Mouse (Mus musculus): ENCODE data around the gene Zfand6. TPM values are rescaled to one million over a fixed set of nuclear protein-coding genes. Genes with fewer than 3 reads are reported as not detected.

The Zfand6 gene
- polyA plus RNA-seq, 1 experiment from 2014 or later: 192 TPM

DNA sequence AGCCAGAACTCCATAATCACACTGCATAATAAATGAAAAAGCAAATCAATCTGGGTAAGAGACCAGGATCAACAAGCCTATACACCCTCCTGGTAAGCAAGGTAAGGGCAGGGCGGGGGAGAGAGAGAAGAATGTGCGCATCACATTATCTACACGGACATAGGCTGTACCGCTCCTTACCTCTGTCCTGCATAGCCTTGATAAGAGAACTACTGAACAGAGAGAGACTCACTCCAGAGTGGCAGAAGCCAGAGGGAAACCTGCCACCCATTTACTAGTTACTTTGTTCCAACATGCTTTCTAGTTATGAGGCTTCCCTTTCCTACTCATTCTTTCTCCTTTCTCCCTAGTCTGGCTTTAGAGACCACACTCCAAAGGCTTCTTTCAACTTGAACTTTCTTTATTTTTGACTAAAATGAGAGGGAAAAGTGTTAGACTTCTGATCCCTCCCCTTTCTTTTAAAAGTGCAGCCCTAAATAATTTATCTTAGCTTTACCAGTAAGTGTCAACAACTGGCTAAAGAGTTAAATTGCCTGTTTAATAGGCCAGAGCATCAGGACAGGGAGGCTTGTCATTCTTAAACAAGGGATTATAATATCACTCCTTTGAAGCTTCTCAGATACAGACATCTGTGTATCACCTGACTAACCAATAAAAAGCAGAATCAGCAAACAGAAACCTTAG lies 38.3 kb downstream of the Zfand6 start:
- ATAC-seq (ENCODE audit: insufficient number of reproducible peaks, insufficient read depth, low FRiP score, low TSS enrichment, low read depth): no peak
- Histone ChIP-seq H3K9me3 (no peaks in the 10 kb centered on the region), H3K4me2 (no peak overlapping the region), H3K27me3 (no peaks in the 10 kb centered on the region), H3K36me3 (peaks cover 3% of the 10 kb centered on the region; the same call in 1 of the 2 replicates), H3K9ac (replicated peaks) (no peak overlapping the region), H3K4me3 (replicated peaks) (no peak overlapping the region), H3K4me1 (replicated peaks) (no peaks in the 10 kb centered on the region), H3K27ac (no peak overlapping the region)
- 95% methylated on average over 4 of the region's 4 CpGs for WGBS

DNA sequence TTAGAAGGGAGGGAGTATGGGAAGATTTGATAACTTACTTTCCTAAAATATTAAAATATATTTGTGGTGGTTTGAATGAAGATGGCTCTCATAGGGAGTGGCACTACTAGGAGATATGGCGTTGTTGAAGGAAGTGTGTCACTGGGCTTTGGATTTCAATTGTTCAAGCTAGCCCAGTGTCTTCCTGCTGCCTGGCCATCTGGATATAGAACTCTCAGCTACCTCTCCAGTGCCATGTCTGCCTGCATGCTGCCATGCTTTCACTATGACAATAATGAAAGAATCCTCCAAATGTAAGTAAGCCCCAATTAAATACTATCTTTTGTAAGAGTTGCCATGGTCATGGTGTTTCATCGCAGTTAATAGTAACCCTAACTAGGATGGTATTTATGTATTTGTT lies 40.7 kb downstream of the Zfand6 start:
- peaks cover 3% of the 10 kb centered on the region; the same call in 1 of the 2 replicates for H3K36me3 ChIP-seq
- no peak overlapping the region for H3K4me2 ChIP-seq
- WGBS: 96% methylated on average over 2 of the region's 2 CpGs
- H3K4me1 ChIP-seq (replicated peaks): no peaks in the 10 kb centered on the region
- no peak for ATAC-seq (ENCODE audit: insufficient number of reproducible peaks, insufficient read depth, low FRiP score, low TSS enrichment, low read depth)
- H3K27ac ChIP-seq: no peak overlapping the region
- H3K27me3 ChIP-seq: no peaks in the 10 kb centered on the region
- no peaks in the 10 kb centered on the region for H3K9me3 ChIP-seq
- H3K9ac ChIP-seq (replicated peaks): no peak overlapping the region
- H3K4me3 ChIP-seq (replicated peaks): no peak overlapping the region

DNA sequence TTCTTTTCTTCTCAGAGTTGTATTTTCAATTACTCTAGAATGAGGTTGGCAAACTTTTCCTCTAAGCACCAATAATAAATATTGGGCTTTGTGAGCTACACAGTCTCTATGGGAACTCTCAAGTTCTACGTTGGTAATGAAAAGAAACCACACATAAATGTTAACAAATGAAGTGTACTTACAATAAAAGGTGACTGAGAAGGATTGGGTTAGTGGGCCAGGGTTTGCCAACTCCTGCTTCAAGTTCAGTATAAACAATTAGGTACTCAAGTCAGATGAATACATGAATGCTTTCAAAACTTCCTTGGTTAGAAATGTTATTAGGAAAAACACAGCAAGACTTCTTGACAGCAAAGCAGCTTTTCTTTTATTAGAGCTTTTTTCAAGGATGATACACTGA lies 43.5 kb downstream of the Zfand6 start:
- Histone ChIP-seq H3K27me3 (no peaks in the 10 kb centered on the region), H3K4me1 (replicated peaks) (peaks cover 7% of the 10 kb centered on the region; the same call in 1 of the 2 replicates), H3K4me3 (replicated peaks) (no peak overlapping the region), H3K27ac (no peak overlapping the region), H3K4me2 (no peak overlapping the region), H3K9me3 (no peaks in the 10 kb centered on the region), H3K36me3 (peaks cover 3% of the 10 kb centered on the region; the same call in 1 of the 2 replicates), H3K9ac (replicated peaks) (no peak overlapping the region)
- WGBS: 67% methylated on average over 1 of the region's 1 CpGs
- ATAC-seq (ENCODE audit: insufficient number of reproducible peaks, insufficient read depth, low FRiP score, low TSS enrichment, low read depth): no peak

GRCm38 (mm10) chr7:84643270-84643998 lies 46.3 kb downstream of the Zfand6 start:
- Histone ChIP-seq H3K4me3 (replicated peaks) (no peak overlapping the region), H3K9ac (replicated peaks) (no peak overlapping the region), H3K27ac (no peak overlapping the region), H3K9me3 (no peaks in the 10 kb centered on the region), H3K27me3 (no peaks in the 10 kb centered on the region), H3K4me2 (no peak overlapping the region), H3K4me1 (replicated peaks) (peaks cover 7% of the 10 kb centered on the region; the same call in 1 of the 2 replicates), H3K36me3 (no peaks in the 10 kb centered on the region; the same call in 1 of the 2 replicates)
- no peak for ATAC-seq (ENCODE audit: insufficient number of reproducible peaks, insufficient read depth, low FRiP score, low TSS enrichment, low read depth)
- WGBS: 93% methylated on average over 6 of the region's 6 CpGs

DNA sequence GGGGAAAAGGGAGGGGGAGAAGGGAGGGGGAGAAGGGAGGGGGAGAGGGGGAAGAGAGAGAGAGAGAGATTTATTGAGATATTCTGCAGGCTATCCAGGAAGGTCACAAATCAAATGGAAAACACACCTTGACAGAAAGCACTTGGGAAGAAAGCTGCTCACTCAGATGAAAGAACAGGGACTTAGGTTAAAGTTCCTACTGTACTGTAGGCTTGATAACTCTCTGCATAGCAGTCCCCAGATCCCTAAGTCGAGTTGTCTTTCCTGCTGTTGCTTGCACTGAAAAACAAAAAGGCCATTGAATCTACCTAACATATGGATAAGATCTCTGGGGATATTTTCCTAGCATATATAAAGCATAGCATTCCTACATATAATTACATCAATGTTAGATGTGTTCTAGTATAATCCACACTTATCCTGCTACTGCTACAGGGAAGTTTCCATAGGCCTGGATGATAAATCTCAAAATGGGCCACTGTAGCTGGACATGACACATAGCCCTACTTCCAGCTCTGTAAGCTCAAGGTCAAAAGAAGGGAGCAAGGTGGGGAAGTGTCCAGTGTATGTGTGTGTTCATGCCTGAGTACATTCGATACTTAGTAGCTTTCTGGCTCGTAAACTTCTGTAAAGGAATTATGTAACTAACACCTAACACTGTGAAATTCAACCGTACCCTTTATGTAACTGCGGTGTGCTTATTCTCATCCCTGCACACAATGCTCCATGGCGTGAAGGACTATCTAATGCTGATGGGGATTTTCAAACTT lies 47.4 kb downstream of the Zfand6 start:
- WGBS: 66% methylated on average over 6 of the region's 6 CpGs
- H3K4me1 ChIP-seq (replicated peaks): peaks cover 7% of the 10 kb centered on the region; the same call in 1 of the 2 replicates
- no peaks in the 10 kb centered on the region for H3K27me3 ChIP-seq

GRCm38 (mm10) chr7:84636939-84637338 lies 52.8 kb downstream of the Zfand6 start:
- ATAC-seq (ENCODE audit: insufficient number of reproducible peaks, insufficient read depth, low FRiP score, low TSS enrichment, low read depth): no peak
- H3K4me3 ChIP-seq (replicated peaks): no peak overlapping the region
- H3K27me3 ChIP-seq: no peaks in the 10 kb centered on the region
- no peak overlapping the region for H3K9ac ChIP-seq (replicated peaks)
- no peak overlapping the region for H3K4me2 ChIP-seq
- H3K9me3 ChIP-seq: no peaks in the 10 kb centered on the region
- H3K27ac ChIP-seq: no peak overlapping the region
- no peaks in the 10 kb centered on the region; the same call in 1 of the 2 replicates for H3K4me1 ChIP-seq (replicated peaks)
- peaks cover 18% of the 10 kb centered on the region for H3K36me3 ChIP-seq

More for the DNA sequence above, 47.4 kb downstream of the Zfand6 start:
- Histone ChIP-seq H3K27ac (no peak overlapping the region), H3K36me3 (no peaks in the 10 kb centered on the region), H3K4me2 (no peak overlapping the region), H3K9me3 (no peaks in the 10 kb centered on the region), H3K9ac (replicated peaks) (no peak overlapping the region), H3K4me3 (replicated peaks) (no peak overlapping the region)
- ATAC-seq (ENCODE audit: insufficient number of reproducible peaks, insufficient read depth, low FRiP score, low TSS enrichment, low read depth): no peak

- ATAC-seq (ENCODE audit: insufficient number of reproducible peaks, insufficient read depth, low FRiP score, low TSS enrichment, low read depth): no peak
- Histone ChIP-seq H3K9ac (replicated peaks) (no peak overlapping the region), H3K4me3 (replicated peaks) (no peak overlapping the region), H3K9me3 (no peaks in the 10 kb centered on the region), H3K27me3 (no peaks in the 10 kb centered on the region), H3K4me1 (replicated peaks) (no peaks in the 10 kb centered on the region), H3K4me2 (no peak overlapping the region), H3K27ac (no peak overlapping the region), H3K36me3 (peaks cover 40% of the 10 kb centered on the region)
- 91% methylated on average over 3 of the region's 3 CpGs for WGBS
These were observed 57.9 kb downstream of the Zfand6 start for GRCm38 (mm10) chr7:84631878-84632277.

GRCm38 (mm10) chr7:84623718-84624117 lies 66.0 kb downstream of the Zfand6 start:
- H3K9ac ChIP-seq (replicated peaks): no peak overlapping the region
- H3K27ac ChIP-seq: no peak overlapping the region
- H3K9me3 ChIP-seq: no peaks in the 10 kb centered on the region
- H3K36me3 ChIP-seq: peaks cover 29% of the 10 kb centered on the region
- H3K4me1 ChIP-seq (replicated peaks): no peaks in the 10 kb centered on the region
- H3K27me3 ChIP-seq: no peaks in the 10 kb centered on the region
- no peak overlapping the region for H3K4me2 ChIP-seq
- WGBS: 95% methylated on average over 4 of the region's 4 CpGs
- no peak overlapping the region for H3K4me3 ChIP-seq (replicated peaks)
- ATAC-seq (ENCODE audit: insufficient number of reproducible peaks, insufficient read depth, low FRiP score, low TSS enrichment, low read depth): no peak

DNA sequence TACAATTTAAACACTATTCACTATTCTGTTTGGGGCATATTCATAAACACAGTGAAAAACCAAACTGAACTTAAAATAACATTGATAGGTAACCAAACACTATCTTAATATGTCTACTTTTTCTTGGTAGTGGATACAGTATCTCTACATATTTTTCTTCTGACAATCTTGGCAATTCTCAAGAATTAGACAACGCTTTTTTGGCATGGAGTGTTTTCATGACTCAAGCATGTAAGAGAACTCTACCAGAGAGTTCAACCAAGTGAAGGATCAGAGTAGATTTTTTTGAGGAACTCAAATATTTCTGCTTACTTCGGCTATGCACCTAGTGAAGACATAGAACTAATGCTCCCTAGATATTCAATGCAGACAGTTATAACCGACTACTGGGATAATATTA lies 68.8 kb downstream of the Zfand6 start:
- Histone ChIP-seq H3K9me3 (no peaks in the 10 kb centered on the region), H3K27me3 (no peaks in the 10 kb centered on the region), H3K4me2 (no peak overlapping the region), H3K4me1 (replicated peaks) (no peaks in the 10 kb centered on the region), H3K4me3 (replicated peaks) (no peak overlapping the region), H3K27ac (no peak overlapping the region), H3K9ac (replicated peaks) (no peak overlapping the region), H3K36me3 (peaks cover 53% of the 10 kb centered on the region)
- ATAC-seq (ENCODE audit: insufficient number of reproducible peaks, insufficient read depth, low FRiP score, low TSS enrichment, low read depth): no peak
- WGBS: 94% methylated on average over 3 of the region's 3 CpGs

DNA sequence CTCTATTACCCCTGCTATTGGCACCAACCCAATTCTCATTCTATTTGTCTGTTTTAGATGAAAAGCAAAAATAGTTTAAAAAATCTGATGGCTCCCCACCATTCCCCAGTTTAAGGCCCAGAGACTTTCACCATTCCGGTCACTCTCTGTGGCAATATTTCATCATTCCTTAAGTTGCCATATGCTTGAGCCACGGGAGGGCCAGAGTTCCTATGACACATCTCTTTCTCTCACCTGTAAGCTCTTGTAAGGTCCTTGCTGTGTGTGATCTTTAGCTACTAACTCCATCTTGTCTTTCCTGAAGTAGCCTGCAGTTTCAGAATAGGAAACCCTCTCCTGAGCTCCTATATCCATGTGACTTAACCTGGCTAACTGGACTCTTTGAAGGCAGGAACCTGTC lies 70.8 kb downstream of the Zfand6 start:
- peaks cover 45% of the 10 kb centered on the region for H3K36me3 ChIP-seq

GRCm38 (mm10) chr7:84612445-84612844 lies 77.3 kb downstream of the Zfand6 start:
- Histone ChIP-seq H3K27ac (no peak overlapping the region), H3K36me3 (peaks cover 20% of the 10 kb centered on the region), H3K9ac (replicated peaks) (no peak overlapping the region), H3K4me3 (replicated peaks) (no peak overlapping the region), H3K9me3 (no peaks in the 10 kb centered on the region), H3K4me2 (no peak overlapping the region), H3K4me1 (replicated peaks) (no peaks in the 10 kb centered on the region), H3K27me3 (no peaks in the 10 kb centered on the region)
- ATAC-seq (ENCODE audit: insufficient number of reproducible peaks, insufficient read depth, low FRiP score, low TSS enrichment, low read depth): no peak
- WGBS: 86% methylated on average over 4 of the region's 4 CpGs

More for the DNA sequence above, 70.8 kb downstream of the Zfand6 start:
- no peaks in the 10 kb centered on the region for H3K4me1 ChIP-seq (replicated peaks)
- H3K27ac ChIP-seq: no peak overlapping the region
- H3K4me3 ChIP-seq (replicated peaks): no peak overlapping the region
- H3K4me2 ChIP-seq: no peak overlapping the region
- no peak overlapping the region for H3K9ac ChIP-seq (replicated peaks)
- H3K9me3 ChIP-seq: no peaks in the 10 kb centered on the region
- no peaks in the 10 kb centered on the region for H3K27me3 ChIP-seq
- no peak for ATAC-seq (ENCODE audit: insufficient number of reproducible peaks, insufficient read depth, low FRiP score, low TSS enrichment, low read depth)
- WGBS: 88% methylated on average over 2 of the region's 2 CpGs
